Mouse (Mus musculus): ENCODE data around the gene Sp7. TPM values are rescaled to one million over a fixed set of nuclear protein-coding genes. Genes with fewer than 3 reads are reported as not detected.

Gene Sp7
- polyA plus RNA-seq, 2 experiments = 11.7 to 22.5 TPM

- H3K9me3 ChIP-seq (ENCODE audit: control insufficient read depth, low read length) = no peaks in the 10 kb centered on the region
- H3K4me1 ChIP-seq (ENCODE audit: control insufficient read depth, insufficient read depth, low read length) = no peaks in the 10 kb centered on the region; the same call in 1 of the 2 replicates
- TF ChIP-seq POLR2A (IDR thresholded peaks at IDR 0.05; ENCODE audit: borderline replicate concordance, extremely low read depth, insufficient read depth, insufficient read length) = no peak
- DNase-seq (ENCODE audit: low spot score) = no peak
- H3K36me3 ChIP-seq (ENCODE audit: control insufficient read depth, insufficient read depth, low read length) = no peaks in the 10 kb centered on the region
- no peak overlapping the region for H3K4me3 ChIP-seq (replicated peaks; ENCODE audit: low read length)
- no peak overlapping the region for H3K27ac ChIP-seq (replicated peaks; ENCODE audit: low read depth, low read length)
- H3K9ac ChIP-seq (ENCODE audit: low read depth, low read length, severe bottlenecking) = no peak overlapping the region
- no peaks in the 10 kb centered on the region for H3K27me3 ChIP-seq (ENCODE audit: control insufficient read depth, insufficient read depth, low read length)
- 94% methylated on average over 3 of the region's 3 CpGs for WGBS
- no peak overlapping the region for H3K4me2 ChIP-seq (replicated peaks; ENCODE audit: low read depth, low read length, severe bottlenecking)
- ATAC-seq (ENCODE audit: low FRiP score, low read depth) = no peak
These were observed 22.0 kb upstream of the Sp7 start for GRCm38 (mm10) chr15:102388942-102389341.

GRCm38 (mm10) chr15:102386640-102387039, 19.7 kb upstream of the Sp7 start:
- no peaks in the 10 kb centered on the region for H3K27me3 ChIP-seq (ENCODE audit: control insufficient read depth, insufficient read depth, low read length)
- ATAC-seq (ENCODE audit: low FRiP score, low read depth) (no peak), DNase-seq (ENCODE audit: low spot score) (no peak)
- H3K4me2 ChIP-seq (replicated peaks; ENCODE audit: low read depth, low read length, severe bottlenecking) = no peak overlapping the region
- 42% methylated on average over 9 of the region's 9 CpGs for WGBS
- no peak overlapping the region for H3K27ac ChIP-seq (replicated peaks; ENCODE audit: low read depth, low read length)
- no peak overlapping the region for H3K9ac ChIP-seq (ENCODE audit: low read depth, low read length, severe bottlenecking)
- no peaks in the 10 kb centered on the region for H3K36me3 ChIP-seq (ENCODE audit: control insufficient read depth, insufficient read depth, low read length)
- no peaks in the 10 kb centered on the region for H3K4me1 ChIP-seq (ENCODE audit: control insufficient read depth, insufficient read depth, low read length)
- no peaks in the 10 kb centered on the region for H3K9me3 ChIP-seq (ENCODE audit: control insufficient read depth, low read length)
- no peak overlapping the region for H3K4me3 ChIP-seq (replicated peaks; ENCODE audit: low read length)
- TF ChIP-seq POLR2A (IDR thresholded peaks at IDR 0.05; ENCODE audit: borderline replicate concordance, extremely low read depth, insufficient read depth, insufficient read length) = no peak

GRCm38 (mm10) chr15:102383671-102384070, 16.7 kb upstream of the Sp7 start:
- Histone ChIP-seq H3K4me1 (ENCODE audit: control insufficient read depth, insufficient read depth, low read length) (no peaks in the 10 kb centered on the region), H3K27me3 (ENCODE audit: control insufficient read depth, insufficient read depth, low read length) (no peaks in the 10 kb centered on the region), H3K4me2 (replicated peaks; ENCODE audit: low read depth, low read length, severe bottlenecking) (no peak overlapping the region), H3K4me3 (replicated peaks; ENCODE audit: low read length) (no peak overlapping the region), H3K9ac (ENCODE audit: low read depth, low read length, severe bottlenecking) (no peak overlapping the region), H3K9me3 (ENCODE audit: control insufficient read depth, low read length) (no peaks in the 10 kb centered on the region), H3K27ac (replicated peaks; ENCODE audit: low read depth, low read length) (no peak overlapping the region), H3K36me3 (ENCODE audit: control insufficient read depth, insufficient read depth, low read length) (no peaks in the 10 kb centered on the region)
- 90% methylated on average over 6 of the region's 6 CpGs for WGBS
- no peak for TF ChIP-seq POLR2A (IDR thresholded peaks at IDR 0.05; ENCODE audit: borderline replicate concordance, extremely low read depth, insufficient read depth, insufficient read length)
- DNase-seq (ENCODE audit: low spot score) (no peak), ATAC-seq (ENCODE audit: low FRiP score, low read depth) (no peak)

DNA sequence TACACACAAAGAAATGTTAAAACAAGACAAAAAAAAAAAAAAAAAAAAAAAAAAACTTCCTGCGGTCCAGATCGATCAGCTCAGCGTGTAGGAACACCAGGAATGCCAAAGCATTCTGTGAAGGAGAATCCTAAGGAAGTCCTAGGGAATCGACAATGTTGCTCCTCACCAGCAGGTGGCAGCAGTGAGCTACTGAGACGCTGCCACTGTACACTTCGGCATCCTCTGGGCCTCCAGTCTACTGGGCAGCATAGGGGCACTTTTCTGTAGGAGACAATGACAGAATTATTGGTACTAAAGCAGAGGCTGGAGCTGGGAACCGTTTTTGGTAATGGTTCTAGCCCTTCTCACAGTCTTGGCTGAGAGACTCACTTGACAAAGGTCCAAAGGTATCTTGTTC, 14.6 kb upstream of the Sp7 start:
- no peaks in the 10 kb centered on the region for H3K9me3 ChIP-seq (ENCODE audit: control insufficient read depth, low read length)
- DNase-seq (ENCODE audit: low spot score) = peak; percentile 95
- WGBS = 2% methylated on average over 7 of the region's 7 CpGs
- H3K4me1 ChIP-seq (ENCODE audit: control insufficient read depth, insufficient read depth, low read length) = peaks cover 9% of the 10 kb centered on the region
- ATAC-seq (ENCODE audit: low FRiP score, low read depth) = peak; percentile 55
- no peak overlapping the region for H3K4me2 ChIP-seq (replicated peaks; ENCODE audit: low read depth, low read length, severe bottlenecking)
- H3K27me3 ChIP-seq (ENCODE audit: control insufficient read depth, insufficient read depth, low read length) = no peaks in the 10 kb centered on the region
- no peak overlapping the region for H3K9ac ChIP-seq (ENCODE audit: low read depth, low read length, severe bottlenecking)
- no peak for TF ChIP-seq POLR2A (IDR thresholded peaks at IDR 0.05; ENCODE audit: borderline replicate concordance, extremely low read depth, insufficient read depth, insufficient read length)
- H3K36me3 ChIP-seq (ENCODE audit: control insufficient read depth, insufficient read depth, low read length) = no peaks in the 10 kb centered on the region
- no peak overlapping the region for H3K27ac ChIP-seq (replicated peaks; ENCODE audit: low read depth, low read length)
- no peak overlapping the region for H3K4me3 ChIP-seq (replicated peaks; ENCODE audit: low read length)

DNA sequence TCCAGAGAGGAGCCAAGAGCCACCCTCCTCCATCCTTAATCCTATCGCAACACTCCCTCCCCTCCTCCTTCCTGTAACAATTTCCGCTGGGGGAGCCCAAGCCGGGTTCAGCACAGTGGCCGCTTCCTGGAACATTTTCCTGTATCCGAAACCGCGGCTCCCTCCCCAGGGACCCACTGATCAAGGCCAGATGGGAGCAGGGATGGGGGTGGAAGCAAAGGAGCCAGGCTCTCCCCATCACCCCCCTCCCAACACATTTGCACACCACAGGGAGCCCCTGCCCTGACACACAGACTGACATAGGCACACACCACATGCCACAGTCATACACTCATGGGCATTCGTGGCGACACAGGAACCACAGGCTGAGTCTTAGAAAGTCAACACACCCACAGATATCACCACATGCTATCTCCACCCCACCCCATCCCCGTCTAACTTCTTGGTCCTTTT, 10.9 kb upstream of the Sp7 start:
- DNase-seq (ENCODE audit: low spot score) (peak; percentile 67), ATAC-seq (ENCODE audit: low FRiP score, low read depth) (0 out of 2 replicates have a peak, but pooled peaks have one; percentile 25)
- Histone ChIP-seq H3K4me1 (ENCODE audit: control insufficient read depth, insufficient read depth, low read length) (peaks cover 9% of the 10 kb centered on the region), H3K36me3 (ENCODE audit: control insufficient read depth, insufficient read depth, low read length) (no peaks in the 10 kb centered on the region), H3K4me3 (replicated peaks; ENCODE audit: low read length) (peak overlapping the region; percentile 56), H3K27ac (replicated peaks; ENCODE audit: low read depth, low read length) (peak overlapping the region; percentile 14), H3K9ac (ENCODE audit: low read depth, low read length, severe bottlenecking) (peak overlapping the region; percentile 75; the same call in 1 of the 2 replicates), H3K9me3 (ENCODE audit: control insufficient read depth, low read length) (no peaks in the 10 kb centered on the region), H3K4me2 (replicated peaks; ENCODE audit: low read depth, low read length, severe bottlenecking) (peak overlapping the region; percentile 92), H3K27me3 (ENCODE audit: control insufficient read depth, insufficient read depth, low read length) (no peaks in the 10 kb centered on the region)
- no peak for TF ChIP-seq POLR2A (IDR thresholded peaks at IDR 0.05; ENCODE audit: borderline replicate concordance, extremely low read depth, insufficient read depth, insufficient read length)
- WGBS = 6% methylated on average over 10 of the region's 10 CpGs

GRCm38 (mm10) chr15:102377163-102377543, 10.2 kb upstream of the Sp7 start:
- H3K9me3 ChIP-seq (ENCODE audit: control insufficient read depth, low read length) = no peaks in the 10 kb centered on the region
- peaks cover 9% of the 10 kb centered on the region for H3K4me1 ChIP-seq (ENCODE audit: control insufficient read depth, insufficient read depth, low read length)
- no peak for TF ChIP-seq POLR2A (IDR thresholded peaks at IDR 0.05; ENCODE audit: borderline replicate concordance, extremely low read depth, insufficient read depth, insufficient read length)
- H3K4me3 ChIP-seq (replicated peaks; ENCODE audit: low read length) = peak overlapping the region; percentile 56
- no peaks in the 10 kb centered on the region for H3K36me3 ChIP-seq (ENCODE audit: control insufficient read depth, insufficient read depth, low read length)
- DNase-seq (ENCODE audit: low spot score) (peak; percentile 90), ATAC-seq (ENCODE audit: low FRiP score, low read depth) (peak; percentile 70; the same call in 1 of the 2 replicates)
- H3K4me2 ChIP-seq (replicated peaks; ENCODE audit: low read depth, low read length, severe bottlenecking) = peak overlapping the region; percentile 92
- peak overlapping the region; percentile 75 for H3K9ac ChIP-seq (ENCODE audit: low read depth, low read length, severe bottlenecking)
- H3K27ac ChIP-seq (replicated peaks; ENCODE audit: low read depth, low read length) = peak overlapping the region; percentile 84
- no peaks in the 10 kb centered on the region for H3K27me3 ChIP-seq (ENCODE audit: control insufficient read depth, insufficient read depth, low read length)
- 0% methylated on average over 7 of the region's 7 CpGs for WGBS
